Mouse (Mus musculus) lung, embryonic 16.5 days (tissue): ENCODE results near the gene Rpl23. TPM values are rescaled to one million over a fixed set of nuclear protein-coding genes. Genes with fewer than 3 reads are reported as not detected.
"Not testable (repeated sequence)": the region's sequence is repeated elsewhere in the genome, so short reads cannot be mapped to it uniquely, and the experiment has no call there.

ENCODE experiments used
- ATAC-seq: fragments of 200-750 bp; cut with Nextera tagmentation; 2 replicates; pipeline ENCODE4 v1.8.0; 2017; ENCODE audit warnings: low read depth, mild to moderate bottlenecking, moderate library complexity
- H3K27ac ChIP-seq: fragments of 300-500 bp; sonication (generic); 2 replicates; pipeline ENCODE4 v1.5.1; 2014; ENCODE audit warnings: mild to moderate bottlenecking, control low read depth, low read length
- H3K27me3 ChIP-seq: fragments of 300-500 bp; sonication (generic); 2 replicates; pipeline ENCODE4 v1.6.1; 2014; ENCODE audit warnings: low read depth, low read length, mixed read lengths; ENCODE audit not compliant: control insufficient read depth, insufficient read depth
- H3K36me3 ChIP-seq: fragments of 300-500 bp; sonication (generic); 2 replicates; pipeline ENCODE4 v1.6.1; 2014; ENCODE audit warnings: low read length; ENCODE audit not compliant: control insufficient read depth, insufficient read depth
- H3K4me1 ChIP-seq: fragments of 300-500 bp; sonication (generic); replicated peaks from 2 replicates; pipeline ENCODE4 v1.6.1; 2014; ENCODE audit warnings: low read length, mixed read lengths; ENCODE audit not compliant: control insufficient read depth, insufficient read depth
- H3K4me2 ChIP-seq: fragments of 300-500 bp; sonication (generic); 2 replicates; pipeline ENCODE4 v1.6.1; 2014; ENCODE audit warnings: low read depth, low read length, control low read depth
- H3K4me3 ChIP-seq: fragments of 300-500 bp; sonication (generic); 2 replicates; pipeline ENCODE4 v1.5.1; 2014; ENCODE audit warnings: mild to moderate bottlenecking, low read length, control low read depth
- H3K9ac ChIP-seq: fragments of 300-500 bp; sonication (generic); 2 replicates; pipeline ENCODE4 v1.6.1; 2014; ENCODE audit warnings: low read length, control low read depth
- H3K9me3 ChIP-seq: fragments of 300-500 bp; sonication (generic); 2 replicates; pipeline ENCODE4 v1.6.1; 2016; ENCODE audit warnings: low read length; ENCODE audit not compliant: control insufficient read depth
- WGBS: fragments of 180-500 bp; shearing (Covaris S2); extraction: QIAGEN DNeasy Blood & Tissue Kit; methylation state at CpG from one replicate; pipeline ENCODE4 v1.1.7; 2014; 5-methylcytosine and 5-hydroxymethylcytosine counted together
- microRNA-seq: library from miRNA; unstranded; fragments of <30 nt; microRNA quantifications from one replicate; pipeline ENCODE4, GENCODE M21; 2016
- polyA plus RNA-seq: library from polyadenylated mRNA; unstranded; fragments of >200 nt; fragmentation: Nextera tagmentation; extraction: Ambion mirVana; gene quantifications from 2 replicates; pipeline ENCODE4 v1.2.1, GENCODE M21; 2015

The Rpl23 gene
- polyA plus RNA-seq, 1 experiment from 2014 or later, result 578 TPM

- H3K9ac ChIP-seq, H3K36me3 ChIP-seq, ATAC-seq, H3K4me2 ChIP-seq, H3K27me3 ChIP-seq, H3K9me3 ChIP-seq, H3K4me1 ChIP-seq, H3K4me3 ChIP-seq, H3K27ac ChIP-seq: not testable (repeated sequence)
- 76% methylated on average over 5 of the region's 5 CpGs for WGBS
These were observed 47.4 kb downstream of the Rpl23 start for GRCm38 (mm10) chr11:97734810-97735209.

DNA sequence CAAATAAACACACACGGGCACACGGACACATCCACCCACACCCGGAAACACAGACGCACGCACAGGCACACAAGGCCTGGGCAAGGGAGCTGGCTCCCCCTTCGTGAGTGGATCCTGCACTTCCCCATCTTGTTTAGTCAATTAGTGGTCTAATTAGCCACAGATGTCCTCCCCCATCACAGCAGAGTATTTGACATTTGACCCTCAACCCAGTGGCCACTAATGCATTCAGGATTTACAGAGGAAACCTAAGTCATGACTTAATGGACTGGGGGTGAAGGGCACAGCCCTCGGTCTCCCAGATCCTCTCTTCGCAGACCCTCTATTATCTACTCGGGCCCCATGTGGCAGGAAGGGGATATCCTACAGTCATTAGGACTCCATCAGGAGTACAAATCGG, 48.5 kb downstream of the Rpl23 start:
- 45% methylated on average over 10 of the region's 10 CpGs for WGBS
- Histone ChIP-seq H3K9me3 (no peaks in the 10 kb centered on the region), H3K4me3 (no peak overlapping the region), H3K9ac (no peak overlapping the region), H3K27ac (peak overlapping the region; percentile 45; the same call in 1 of the 2 replicates), H3K4me2 (no peak overlapping the region), H3K27me3 (no peaks in the 10 kb centered on the region), H3K4me1 (no peaks in the 10 kb centered on the region), H3K36me3 (peaks cover 8% of the 10 kb centered on the region)
- ATAC-seq, result peak; percentile 64

GRCm38 (mm10) chr11:97728730-97729129, 53.5 kb downstream of the Rpl23 start:
- ATAC-seq, result no peak
- Histone ChIP-seq H3K36me3 (peaks cover 34% of the 10 kb centered on the region), H3K9ac (no peak overlapping the region)

DNA sequence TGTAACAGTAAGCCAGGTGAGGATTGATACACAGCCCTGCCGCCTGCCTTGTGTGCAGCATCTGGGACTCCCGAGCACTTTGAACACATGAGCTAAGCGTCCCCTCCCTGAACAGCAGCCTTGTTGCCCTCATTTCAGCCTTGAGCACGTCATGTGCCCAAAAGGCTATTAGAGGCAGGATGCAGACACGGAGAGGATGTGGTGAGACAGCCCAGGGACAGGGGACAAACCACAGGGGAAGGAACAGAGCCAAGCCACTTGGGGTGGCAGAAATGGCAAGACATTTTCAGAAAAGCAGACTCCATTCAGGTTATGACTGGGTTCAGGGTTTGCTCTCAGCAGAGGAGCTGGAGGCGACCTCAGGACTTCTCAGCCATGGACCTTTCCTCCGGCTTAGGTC, 53.9 kb downstream of the Rpl23 start:
- Histone ChIP-seq H3K4me2 (no peak overlapping the region), H3K27me3 (no peaks in the 10 kb centered on the region), H3K27ac (no peak overlapping the region), H3K36me3 (peaks cover 34% of the 10 kb centered on the region), H3K9me3 (no peaks in the 10 kb centered on the region), H3K4me1 (no peaks in the 10 kb centered on the region), H3K4me3 (no peak overlapping the region), H3K9ac (no peak overlapping the region)
- WGBS, result 72% methylated on average over 7 of the region's 7 CpGs
- ATAC-seq, result no peak

More at GRCm38 (mm10) chr11:97728730-97729129, 53.5 kb downstream of the Rpl23 start:
- Histone ChIP-seq H3K4me3 (no peak overlapping the region), H3K4me2 (no peak overlapping the region), H3K9me3 (no peaks in the 10 kb centered on the region), H3K27ac (no peak overlapping the region), H3K4me1 (no peaks in the 10 kb centered on the region), H3K27me3 (no peaks in the 10 kb centered on the region)
- WGBS, result 78% methylated on average over 7 of the region's 7 CpGs

Small RNA genes within 50 kb of the gene (microRNA-seq; reads per million reads assigned to microRNA genes)
- not detected for gene Mir8102

Other genes with a start within 250 kb of the Rpl23 start
- gene Srcin1, start 206.3 kb downstream of the Rpl23 start, polyA plus RNA-seq, result 0.70 and 0.83 TPM in 2 replicates
- gene Epop, start 152.7 kb downstream of the Rpl23 start, polyA plus RNA-seq, result 1.1 and 2.1 TPM in 2 replicates
- 3.4 and 4.0 TPM in 2 replicates for gene Mllt6, start 119.0 kb downstream of the Rpl23 start, polyA plus RNA-seq
- gene Cisd3, start 96.6 kb downstream of the Rpl23 start, polyA plus RNA-seq, result 57.5 and 66.6 TPM in 2 replicates
- 16.2 and 16.5 TPM in 2 replicates for gene Pcgf2, start 81.9 kb downstream of the Rpl23 start, polyA plus RNA-seq
- gene Psmb3, start 79.0 kb downstream of the Rpl23 start, polyA plus RNA-seq, result 430 and 457 TPM in 2 replicates
- gene Pip4k2b, start 37.7 kb downstream of the Rpl23 start, polyA plus RNA-seq, result 1.3 and 2.2 TPM in 2 replicates
- 16.1 and 18.5 TPM in 2 replicates for gene Cwc25, start 15.9 kb downstream of the Rpl23 start, polyA plus RNA-seq
- gene 1700001P01Rik, start 6.5 kb downstream of the Rpl23 start, polyA plus RNA-seq, result 0.35 TPM in 1 of 2 replicates, not detected in the other
- gene Lasp1, start 16.6 kb upstream of the Rpl23 start, polyA plus RNA-seq, result 163 and 167 TPM in 2 replicates
- gene B230217C12Rik, start 58.3 kb upstream of the Rpl23 start, polyA plus RNA-seq, result 3.1 and 3.4 TPM in 2 replicates
- 0.36 and 0.65 TPM in 2 replicates for gene Fbxo47, start 101.7 kb upstream of the Rpl23 start, polyA plus RNA-seq
- 1.4 and 1.6 TPM in 2 replicates for gene Plxdc1, start 204.0 kb upstream of the Rpl23 start, polyA plus RNA-seq
- 6.2 and 8.0 TPM in 2 replicates for gene Arl5c, start 213.7 kb upstream of the Rpl23 start, polyA plus RNA-seq
- gene Cacnb1, start 240.6 kb upstream of the Rpl23 start, polyA plus RNA-seq, result 6.4 and 6.7 TPM in 2 replicates
- 999 and 1,043 TPM in 2 replicates for gene Rpl19, start 244.3 kb upstream of the Rpl23 start, polyA plus RNA-seq